Mouse (Mus musculus) bone marrow macrophage, adult 2 months (primary cell): Measurements from ENCODE around the gene Snapc3. TPM values are rescaled to one million over a fixed set of nuclear protein-coding genes. Genes with fewer than 3 reads are reported as not detected.

ENCODE experiments used
- H3K27ac ChIP-seq: 2 replicates; pipeline ENCODE4 v1.5.1; 2012; ENCODE audit warnings: low read depth, low read length; ENCODE audit not compliant: insufficient read depth
- H3K4me1 ChIP-seq: 2 replicates; pipeline ENCODE4 v1.6.1; 2012; ENCODE audit warnings: low read length; ENCODE audit not compliant: control insufficient read depth, insufficient read depth
- H3K4me3 ChIP-seq: 2 replicates; pipeline ENCODE4 v1.5.1; 2012; ENCODE audit warnings: mild to moderate bottlenecking, low read length, moderate library complexity; ENCODE audit not compliant: insufficient read depth
- CTCF ChIP-seq: IDR thresholded peaks from 2 replicates; pipeline ENCODE4 v1.5.1; 2012; ENCODE audit warnings: low read depth, mild to moderate bottlenecking, low read length, moderate library complexity
- POLR2A ChIP-seq: IDR thresholded peaks from 2 replicates; pipeline ENCODE4 v1.6.1; 2012; ENCODE audit warnings: mild to moderate bottlenecking, low read depth, low read length, borderline replicate concordance
- polyA plus RNA-seq: library from polyadenylated mRNA; stranded (reverse); fragments of >200 nt; gene quantifications from 2 replicates; pipeline ENCODE4 v1.2.4, GENCODE M21; 2012; ENCODE audit not compliant: missing spikeins, insufficient read depth, insufficient read length

Snapc3 gene
- polyA plus RNA-seq, 1 experiment: 14.2 TPM

DNA sequence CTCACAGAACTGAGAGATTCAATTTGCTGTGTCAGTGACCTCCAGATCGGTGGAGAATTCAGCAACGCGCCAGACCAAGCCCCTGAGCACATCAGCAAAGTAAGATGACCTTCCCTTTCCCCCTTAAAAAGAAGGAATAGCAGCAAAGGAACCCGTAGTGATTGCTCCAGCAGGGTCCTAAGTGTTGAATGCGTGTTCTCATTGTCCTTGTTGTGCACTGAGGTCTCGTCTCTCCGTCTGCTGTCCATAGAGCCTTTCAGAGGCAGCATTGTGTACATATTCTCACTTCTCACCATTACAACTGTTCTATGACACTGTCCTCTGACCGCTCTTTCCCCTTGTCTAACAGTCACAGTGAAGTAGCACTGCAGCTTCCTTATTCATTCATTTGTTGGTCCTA lies 18.9 kb downstream of the Snapc3 start:
- peaks cover 10% of the 10 kb centered on the region for H3K4me1 ChIP-seq
- TF ChIP-seq CTCF (no peak), POLR2A (no peak)
- H3K4me3 ChIP-seq: no peak overlapping the region
- H3K27ac ChIP-seq: no peak overlapping the region

GRCm38 (mm10) chr4:83438116-83438515 lies 20.6 kb downstream of the Snapc3 start:
- TF ChIP-seq POLR2A (no peak), CTCF (no peak)
- no peak overlapping the region for H3K27ac ChIP-seq
- H3K4me1 ChIP-seq: no peaks in the 10 kb centered on the region
- H3K4me3 ChIP-seq: no peak overlapping the region

DNA sequence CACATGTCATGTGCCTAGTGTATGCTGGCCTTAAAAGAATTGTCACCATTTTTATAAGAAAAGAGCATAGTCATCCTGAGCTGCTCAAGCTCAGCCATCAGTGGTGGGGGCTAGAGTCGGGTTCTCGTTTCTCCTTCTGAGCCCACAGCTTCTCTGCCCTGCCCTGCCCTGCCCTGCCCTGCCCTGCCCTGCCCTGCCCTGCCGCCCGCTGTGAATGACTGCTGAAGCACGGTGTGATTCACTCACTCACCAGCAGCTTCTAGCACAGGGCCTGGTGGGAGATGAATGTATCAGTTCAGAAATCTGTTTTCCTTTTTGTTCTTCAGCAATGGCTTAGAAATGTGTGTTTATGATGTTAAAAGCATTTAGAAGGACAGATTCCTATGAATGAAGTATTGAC lies 21.5 kb downstream of the Snapc3 start:
- Histone ChIP-seq H3K4me1 (no peaks in the 10 kb centered on the region), H3K27ac (no peak overlapping the region)
- no peak for TF ChIP-seq CTCF

GRCm38 (mm10) chr4:83441050-83441449 lies 23.5 kb downstream of the Snapc3 start:
- Histone ChIP-seq H3K4me1 (no peaks in the 10 kb centered on the region), H3K4me3 (no peak overlapping the region), H3K27ac (no peak overlapping the region)
- TF ChIP-seq POLR2A (no peak), CTCF (no peak)

More for the DNA sequence above, 21.5 kb downstream of the Snapc3 start:
- no peak overlapping the region for H3K4me3 ChIP-seq

- TF ChIP-seq CTCF (no peak), POLR2A (no peak)
Measured at GRCm38 (mm10) chr4:83450785-83451184, 33.3 kb downstream of the Snapc3 start.

DNA sequence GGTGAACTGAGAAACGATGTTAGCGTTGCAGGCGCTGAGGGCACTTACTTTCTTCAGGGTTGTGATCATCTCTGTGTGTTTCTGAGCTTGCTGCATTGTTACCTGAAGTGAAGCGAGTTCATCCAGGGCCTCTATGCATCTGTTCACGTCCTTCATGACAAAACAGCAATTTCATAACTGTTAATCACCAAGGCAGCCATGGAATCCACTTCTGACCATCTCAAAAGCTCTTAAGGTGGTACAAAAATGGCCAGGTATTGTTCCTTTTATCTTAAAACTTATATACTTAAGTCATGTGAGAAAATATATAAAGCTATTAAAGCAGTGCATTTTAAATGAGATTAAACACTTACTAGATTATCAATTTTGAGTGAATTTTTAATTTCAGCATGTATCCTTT lies 42.6 kb downstream of the Snapc3 start:
- Histone ChIP-seq H3K4me3 (no peak overlapping the region), H3K4me1 (peaks cover 11% of the 10 kb centered on the region), H3K27ac (no peak overlapping the region)
- TF ChIP-seq CTCF (no peak), POLR2A (no peak)

More at GRCm38 (mm10) chr4:83450785-83451184, 33.3 kb downstream of the Snapc3 start:
- Histone ChIP-seq H3K4me1 (no peaks in the 10 kb centered on the region), H3K27ac (no peak overlapping the region), H3K4me3 (no peak overlapping the region)

- Histone ChIP-seq H3K4me1 (peaks cover 15% of the 10 kb centered on the region), H3K27ac (no peak overlapping the region), H3K4me3 (no peak overlapping the region)
- no peak for TF ChIP-seq CTCF
- TF ChIP-seq POLR2A: no peak
Measured at GRCm38 (mm10) chr4:83464827-83465226, 47.3 kb downstream of the Snapc3 start.

DNA sequence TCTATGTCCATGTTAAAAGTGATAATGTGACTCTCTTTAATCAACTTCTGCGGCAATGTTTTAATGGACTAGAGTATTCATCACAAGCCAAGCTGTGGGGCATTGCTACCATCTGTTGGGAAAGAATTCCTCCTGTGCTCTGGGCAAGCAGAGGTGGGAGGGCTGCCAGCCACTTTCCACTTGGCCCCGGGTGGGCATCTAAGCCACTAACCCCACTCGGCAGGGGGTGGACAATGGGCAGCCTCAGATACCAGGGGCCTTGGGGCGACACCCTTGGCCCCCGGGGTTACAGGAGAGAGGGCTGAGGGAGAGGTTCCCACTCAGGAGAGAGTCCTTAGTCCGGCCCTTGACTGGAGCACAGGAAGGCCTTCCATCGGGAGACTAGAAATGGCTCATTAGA lies 50.1 kb downstream of the Snapc3 start:
- H3K27ac ChIP-seq: no peak overlapping the region
- TF ChIP-seq CTCF (no peak), POLR2A (no peak)
- H3K4me3 ChIP-seq: no peak overlapping the region
- peaks cover 15% of the 10 kb centered on the region for H3K4me1 ChIP-seq

DNA sequence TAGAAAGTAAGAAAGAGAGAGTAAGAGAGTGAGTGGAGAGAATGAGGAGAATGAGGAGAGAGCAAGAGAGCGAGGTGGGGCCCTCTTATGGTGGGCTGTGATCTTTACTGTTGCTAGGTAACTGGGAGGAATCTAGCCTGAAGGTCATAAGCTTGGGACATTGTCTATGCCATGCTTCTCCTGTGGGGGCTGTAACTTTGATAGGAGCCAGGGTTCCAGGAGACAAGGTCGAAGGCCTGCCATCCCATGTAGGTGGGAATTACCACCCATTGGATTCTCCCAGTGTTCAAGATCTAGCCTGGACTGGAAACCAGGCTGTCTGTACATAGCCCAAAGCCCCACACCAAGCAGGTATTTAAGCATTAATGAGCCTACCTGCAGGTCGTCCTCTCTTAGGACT lies 50.7 kb downstream of the Snapc3 start:
- Histone ChIP-seq H3K4me1 (peaks cover 15% of the 10 kb centered on the region), H3K4me3 (no peak overlapping the region)
- no peak for TF ChIP-seq POLR2A
- TF ChIP-seq CTCF: no peak

GRCm38 (mm10) chr4:83485250-83485649 lies 67.7 kb downstream of the Snapc3 start:
- no peak for TF ChIP-seq POLR2A
- TF ChIP-seq CTCF: no peak
- H3K27ac ChIP-seq: no peak overlapping the region
- peak overlapping the region; percentile 69 for H3K4me3 ChIP-seq
- H3K4me1 ChIP-seq: peaks cover 4% of the 10 kb centered on the region

More for the DNA sequence above, 50.7 kb downstream of the Snapc3 start:
- no peak overlapping the region for H3K27ac ChIP-seq

DNA sequence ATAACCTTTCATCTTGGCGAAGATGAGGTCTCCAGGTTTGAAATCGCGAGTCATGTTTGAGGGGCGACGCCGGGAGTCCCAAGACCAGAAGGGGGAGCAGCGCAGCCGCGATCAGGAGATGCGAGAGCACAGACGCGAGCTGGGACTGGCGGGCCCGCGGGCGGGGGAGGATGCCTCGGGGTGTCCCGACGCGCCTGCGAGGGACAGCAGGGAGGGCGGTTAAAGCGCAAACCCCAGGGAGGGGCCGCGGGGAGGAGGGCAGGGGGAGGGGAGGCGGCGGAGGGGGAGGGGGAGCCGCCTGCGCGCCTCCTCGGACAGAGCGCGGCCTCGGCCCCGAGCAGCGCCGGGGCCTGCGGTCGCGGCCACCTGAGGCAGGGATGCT lies 68.2 kb downstream of the Snapc3 start:
- H3K4me3 ChIP-seq: peak overlapping the region; percentile 69
- TF ChIP-seq CTCF: no peak
- no peak for TF ChIP-seq POLR2A
- H3K27ac ChIP-seq: no peak overlapping the region
- peaks cover 4% of the 10 kb centered on the region for H3K4me1 ChIP-seq
